Mouse (Mus musculus): Measurements from ENCODE around the gene Smagp.

DNA sequence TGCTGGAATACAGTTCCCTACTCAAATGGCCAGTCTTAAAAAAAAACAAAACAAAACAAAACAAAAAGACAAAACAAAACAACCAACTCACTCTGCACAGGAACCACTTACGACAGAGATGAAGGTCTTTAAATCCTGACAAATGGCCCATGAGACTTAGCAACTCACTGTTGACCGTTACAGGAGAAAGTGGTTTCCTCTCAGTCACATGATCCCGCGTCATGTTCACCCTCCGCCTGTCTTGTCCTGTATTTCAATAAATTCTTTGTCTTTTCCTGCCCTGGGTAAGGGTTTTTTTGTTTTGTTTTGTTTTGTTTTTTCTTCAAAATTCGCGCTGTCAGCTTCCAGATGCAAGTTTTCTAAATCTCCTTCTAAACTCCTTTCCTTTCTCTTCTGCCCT is 24.8 kb downstream of the Smagp start:
- TF ChIP-seq CTCF (IDR thresholded peaks at IDR 0.05; ENCODE audit: low read depth) (no peak), EP300 (IDR thresholded peaks at IDR 0.05; ENCODE audit: low read depth) (no peak)

All from heart, postnatal 0 days (tissue).